29 mouse cellular contexts compared by ENCODE assay signal in genomic region chr11:115941980-115942379, GRCm38 (mm10). TPM values are rescaled to one million over a fixed set of nuclear protein-coding genes. Genes with fewer than 3 reads are reported as not detected.
A peak's percentile ranks its signal among the peaks of the same experiment; 100 is the strongest.
DNase-seq lines count a peak whose midpoint lies in the region; ATAC-seq and TF ChIP-seq lines count a peak whose summit lies in the region.
"Had no signal": no experiment of that assay in that cellular context is flagged by ENCODE, and none has a peak within 500 bp of the region (broad histone marks: within the 10 kb centered on the region; RNA-seq: fewer than 3 reads in every experiment).

No protein-coding gene starts in this region.

- no peak for TF ChIP-seq POLR2A in kidney, adult 2 months (IDR thresholded peaks at IDR 0.05; ENCODE audit: low read depth, low read length)
- TF ChIP-seq POLR2A in lung, adult 2 months (IDR thresholded peaks at IDR 0.05; ENCODE audit: borderline replicate concordance, extremely low read depth, low read depth, low read length), result no peak
- no peak for TF ChIP-seq POLR2A in MEL (IDR thresholded peaks at IDR 0.05; ENCODE audit: control insufficient read depth in 1 of 2, insufficient read depth in 1 of 2, low read depth in 1 of 2, low read length in 2 of 2, poor library complexity in 1 of 2)

- peak; percentile 2; the same call in 1 of the 2 replicates for TF ChIP-seq RAD21 in MEL (IDR thresholded peaks at IDR 0.05; ENCODE audit: low read depth, low read length)

- H3K79me2 ChIP-seq in MEL (ENCODE audit: control insufficient read depth, insufficient read depth, low read length, poor library complexity), result no peaks in the 10 kb centered on the region

- H3K4me1 ChIP-seq in kidney, adult 2 months (ENCODE audit: control insufficient read depth, insufficient read depth, low read length), result 0 out of 2 replicates have a peak, but pooled peaks cover 2% of the 10 kb centered on the region
- no peaks in the 10 kb centered on the region for H3K4me1 ChIP-seq in lung, adult 2 months (ENCODE audit: control insufficient read depth, insufficient read depth, low read length)
- no peaks in the 10 kb centered on the region for H3K4me1 ChIP-seq in MEL (ENCODE audit: control insufficient read depth in 1 of 2, insufficient read depth in 2 of 2, low read length in 2 of 2)
- no peaks in the 10 kb centered on the region for H3K4me1 ChIP-seq in stomach, postnatal 0 days (replicated peaks; ENCODE audit: control insufficient read depth, insufficient read depth)
- H3K4me1 ChIP-seq: heart, embryonic 13.5 days had no signal

- peak; percentile 39; the same call in 1 of the 2 replicates for ATAC-seq in stomach, postnatal 0 days (ENCODE audit: low FRiP score, low TSS enrichment)
- ATAC-seq: forebrain, embryonic 14.5 days had no signal

- H3K27ac ChIP-seq in kidney, adult 2 months (ENCODE audit: insufficient read depth, low read depth, low read length), result no peak overlapping the region
- H3K27ac ChIP-seq in MEL (ENCODE audit: control insufficient read depth, low read depth, low read length), result no peak overlapping the region
- H3K27ac ChIP-seq in stomach, postnatal 0 days (replicated peaks), result no peak overlapping the region
- H3K27ac ChIP-seq: embryonic facial prominence, embryonic 15.5 days; heart, embryonic 13.5 days; limb, embryonic 15.5 days; neural tube, embryonic 13.5 days had no signal

- no peaks in the 10 kb centered on the region for H3K27me3 ChIP-seq in kidney, adult 2 months (replicated peaks; ENCODE audit: control insufficient read depth, insufficient read depth, low read length)
- H3K27me3 ChIP-seq in MEL (ENCODE audit: control insufficient read depth in 1 of 2, insufficient read depth in 2 of 2, low read length in 2 of 2), result no peaks in the 10 kb centered on the region
- no peaks in the 10 kb centered on the region for H3K27me3 ChIP-seq in stomach, postnatal 0 days (ENCODE audit: control insufficient read depth, insufficient read depth, low read length)
- H3K27me3 ChIP-seq: embryonic facial prominence, embryonic 15.5 days; heart, embryonic 13.5 days; limb, embryonic 15.5 days; neural tube, embryonic 13.5 days had no signal

- 73% methylated on average over 7 of the region's 7 CpGs for WGBS in kidney, adult 2 months
- 72% methylated on average over 7 of the region's 7 CpGs for WGBS in lung, adult 2 months
- WGBS in stomach, postnatal 0 days, result 76% methylated on average over 7 of the region's 7 CpGs

- no peaks in the 10 kb centered on the region; the same call in none of the 2 replicates for H3K36me3 ChIP-seq in kidney, adult 2 months (ENCODE audit: control insufficient read depth, insufficient read depth, low read length)
- H3K36me3 ChIP-seq in MEL (ENCODE audit: control insufficient read depth in 1 of 2, insufficient read depth in 2 of 2, low read length in 2 of 2), result peaks cover 0 to 2% of the 10 kb centered on the region in 2 experiments; a peak in 2 of 4 replicates
- peaks cover 12% of the 10 kb centered on the region for H3K36me3 ChIP-seq in stomach, postnatal 0 days (ENCODE audit: control insufficient read depth, insufficient read depth, low read length)

- H3K4me3 ChIP-seq in kidney, adult 2 months (ENCODE audit: insufficient read depth, low read depth, low read length), result no peak overlapping the region
- H3K4me3 ChIP-seq in lung, adult 2 months (replicated peaks; ENCODE audit: extremely low read depth, low read depth, low read length), result no peak overlapping the region
- H3K4me3 ChIP-seq in MEL (ENCODE audit: control insufficient read depth in 1 of 2, insufficient read depth in 1 of 2, low read depth in 2 of 2, low read length in 2 of 2), result no peak overlapping the region
- no peak overlapping the region for H3K4me3 ChIP-seq in stomach, postnatal 0 days (ENCODE audit: low read depth, low read length)
- H3K4me3 ChIP-seq: embryonic facial prominence, embryonic 15.5 days; heart, embryonic 13.5 days; limb, embryonic 15.5 days; myocyte; neural tube, embryonic 13.5 days had no signal

- H3K9me3 ChIP-seq in MEL (replicated peaks; ENCODE audit: insufficient read depth, low read length), result no peaks in the 10 kb centered on the region
- no peaks in the 10 kb centered on the region for H3K9me3 ChIP-seq in stomach, postnatal 0 days (ENCODE audit: control insufficient read depth, low read length)
- H3K9me3 ChIP-seq: embryonic facial prominence, embryonic 15.5 days; heart, embryonic 13.5 days; limb, embryonic 15.5 days; neural tube, embryonic 13.5 days had no signal

- DNase-seq in kidney, adult 2 months, result no peak
- DNase-seq in kidney, adult 8-10 months, result no peak
- no peak for DNase-seq in lung, adult 2 months
- DNase-seq in lung, postnatal 10 days, result no peak
- DNase-seq in MEL (ENCODE audit: low read depth, low spot score), result no peak
- DNase-seq in stomach, postnatal 0 days (ENCODE audit: low spot score), result no peak
- DNase-seq in cerebellum, postnatal 10 days, result no peak
- DNase-seq: cerebellum, adult 18-20 months; gastrocnemius, postnatal 10 days; heart, adult 11 months; heart, postnatal 14 days; kidney, adult 9 months; kidney, postnatal 36 days; left cerebral cortex, postnatal 4 days; lung, adult 18-20 months; lung, postnatal 4 days; midbrain, embryonic 14.5 days; retina, postnatal 1 day; thymus, adult 18-20 months; thymus, postnatal 36 days had no signal

- H3K4me2 ChIP-seq in stomach, postnatal 0 days (replicated peaks; ENCODE audit: low read depth), result no peak overlapping the region
- H3K4me2 ChIP-seq: embryonic facial prominence, embryonic 15.5 days; heart, embryonic 13.5 days; limb, embryonic 15.5 days; neural tube, embryonic 13.5 days had no signal

- no peak for TF ChIP-seq EP300 in MEL (IDR thresholded peaks at IDR 0.05; ENCODE audit: low read depth in 1 of 2, low read length in 2 of 2)
- TF ChIP-seq EP300 in stomach, postnatal 0 days (optimal IDR thresholded peaks at IDR 0.05), result no peak

- TF ChIP-seq CTCF in kidney, adult 2 months (conservative IDR thresholded peaks at IDR 0.05; ENCODE audit: insufficient read depth, insufficient read length, low read depth, low read length), result peak; percentile 30; the same call in 1 of the 2 replicates
- 0 out of 2 replicates have a peak, but pooled peaks have one; percentile 15 for TF ChIP-seq CTCF in lung, adult 2 months (IDR thresholded peaks at IDR 0.05; ENCODE audit: insufficient read depth, low read length)
- no peak; a peak in 1 of 6 replicates for TF ChIP-seq CTCF in MEL (IDR thresholded peaks at IDR 0.05 in 2 of 3, conservative IDR thresholded peaks at IDR 0.05 in 1 of 3; ENCODE audit: control insufficient read depth in 1 of 3, insufficient read depth in 1 of 3, low read depth in 2 of 3, low read length in 3 of 3, poor library complexity in 1 of 3, severe bottlenecking in 1 of 3)
- peak; percentile 60 for TF ChIP-seq CTCF in stomach, postnatal 0 days (IDR thresholded peaks at IDR 0.05; ENCODE audit: low read depth)

- H3K9ac ChIP-seq in MEL (ENCODE audit: control insufficient read depth, low read depth, low read length, poor library complexity, severe bottlenecking), result no peak overlapping the region
- no peak overlapping the region for H3K9ac ChIP-seq in stomach, postnatal 0 days (ENCODE audit: low read length)
- H3K9ac ChIP-seq: embryonic facial prominence, embryonic 15.5 days; heart, embryonic 13.5 days; limb, embryonic 15.5 days; neural tube, embryonic 13.5 days had no signal

TF ChIP-seq in MEL, 35 proteins besides CTCF, POLR2A, EP300 and RAD21:
- no peak for TF ChIP-seq USF1 (IDR thresholded peaks at IDR 0.05; ENCODE audit: low read depth, low read length)
- no peak for TF ChIP-seq CHD2 (IDR thresholded peaks at IDR 0.05; ENCODE audit: low read length)
- 0 out of 2 replicates have a peak, but pooled peaks have one; percentile 14 for TF ChIP-seq SMC3 (IDR thresholded peaks at IDR 0.05; ENCODE audit: low read depth, low read length)

RNA-seq across cellular contexts. Expression of gene Recql5, which starts 8.7 kb away (rescaled TPM):
- 16.9 and 18.8 TPM in 2 replicates for polyA plus RNA-seq in kidney, adult 2 months (2012; rRNA removed)
- polyA plus RNA-seq in lung, adult 2 months (2012; rRNA removed), result 14.5 and 18.0 TPM in 2 replicates
- 16.7 and 20.3 TPM in 2 replicates for total RNA-seq in MEL (2012; rRNA removed)
- polyA plus RNA-seq in MEL (2012; ENCODE audit: insufficient read depth in 1 of 2, insufficient read length in 2 of 2, low read depth in 1 of 2, low replicate concordance in 2 of 2, missing spikeins in 1 of 2), result 10 to 100 TPM in 1 of 2 experiments, not detected in 1; 21.5 TPM
- polyA plus RNA-seq in stomach, postnatal 0 days (2015; fragmentation: Nextera tagmentation; extraction: Ambion mirVana), result 7.2 and 8.1 TPM in 2 replicates

RNA-seq across cellular contexts. Expression of gene Sap30bp, which starts 8.9 kb away (rescaled TPM):
- 20.5 and 24.1 TPM in 2 replicates for polyA plus RNA-seq in kidney, adult 2 months (2012; rRNA removed)
- polyA plus RNA-seq in lung, adult 2 months (2012; rRNA removed), result 18.8 and 23.0 TPM in 2 replicates
- total RNA-seq in MEL (2012; rRNA removed), result 51.6 and 69.2 TPM in 2 replicates
- polyA plus RNA-seq in MEL (2012; ENCODE audit: insufficient read depth in 1 of 2, insufficient read length in 2 of 2, low read depth in 1 of 2, low replicate concordance in 2 of 2, missing spikeins in 1 of 2), result 10 to 100 TPM in 1 of 2 experiments, not detected in 1; 49.1 TPM
- 23.6 and 27.0 TPM in 2 replicates for polyA plus RNA-seq in stomach, postnatal 0 days (2015; fragmentation: Nextera tagmentation; extraction: Ambion mirVana)

RNA-seq across cellular contexts. Expression of gene Smim6, which starts 30.2 kb away (rescaled TPM):
- polyA plus RNA-seq in kidney, adult 2 months (2012; rRNA removed), result 5.0 and 5.7 TPM in 2 replicates
- polyA plus RNA-seq in lung, adult 2 months (2012; rRNA removed), result 8.5 and 9.1 TPM in 2 replicates
- total RNA-seq in MEL (2012; rRNA removed), result 1.2 and 1.3 TPM in 2 replicates
- 1 to 10 TPM in 1 of 2 experiments, not detected in 1; 3.8 TPM for polyA plus RNA-seq in MEL (2012; ENCODE audit: insufficient read depth in 1 of 2, insufficient read length in 2 of 2, low read depth in 1 of 2, low replicate concordance in 2 of 2, missing spikeins in 1 of 2)
- polyA plus RNA-seq in stomach, postnatal 0 days (2015; fragmentation: Nextera tagmentation; extraction: Ambion mirVana), result 184 and 185 TPM in 2 replicates
- total RNA-seq: adrenal gland, adult 18-20 months; gastrocnemius, postnatal 10 days; left cerebral cortex, adult 8-10 months; left cerebral cortex, postnatal 4 days had no signal
- polyA plus RNA-seq: frontal cortex, adult 2 months had no signal

RNA-seq across cellular contexts. Expression of gene Itgb4, which starts 32.5 kb away (rescaled TPM):
- 5.1 and 5.3 TPM in 2 replicates for polyA plus RNA-seq in kidney, adult 2 months (2012; rRNA removed)
- 11.0 and 14.7 TPM in 2 replicates for polyA plus RNA-seq in lung, adult 2 months (2012; rRNA removed)
- total RNA-seq in MEL (2012; rRNA removed), result 0.39 and 0.69 TPM in 2 replicates
- under 1 TPM in 1 of 2 experiments, not detected in 1; 0.85 TPM for polyA plus RNA-seq in MEL (2012; ENCODE audit: insufficient read depth in 1 of 2, insufficient read length in 2 of 2, low read depth in 1 of 2, low replicate concordance in 2 of 2, missing spikeins in 1 of 2)
- 12.7 and 14.6 TPM in 2 replicates for polyA plus RNA-seq in stomach, postnatal 0 days (2015; fragmentation: Nextera tagmentation; extraction: Ambion mirVana)

RNA-seq across cellular contexts. Expression of gene Smim5, which starts 42.2 kb away (rescaled TPM):
- polyA plus RNA-seq in kidney, adult 2 months (2012; rRNA removed), result 26.1 and 26.7 TPM in 2 replicates
- polyA plus RNA-seq in lung, adult 2 months (2012; rRNA removed), result 10.3 and 10.8 TPM in 2 replicates
- total RNA-seq in MEL (2012; rRNA removed), result 24.9 and 41.0 TPM in 2 replicates
- 10 to 100 TPM in 1 of 2 experiments, not detected in 1; 24.8 TPM for polyA plus RNA-seq in MEL (2012; ENCODE audit: insufficient read depth in 1 of 2, insufficient read length in 2 of 2, low read depth in 1 of 2, low replicate concordance in 2 of 2, missing spikeins in 1 of 2)
- 16.8 and 17.9 TPM in 2 replicates for polyA plus RNA-seq in stomach, postnatal 0 days (2015; fragmentation: Nextera tagmentation; extraction: Ambion mirVana)
- total RNA-seq: left cerebral cortex, postnatal 4 days had no signal

Comparison
In these comparisons a context has a peak if more than half of its experiments do, and no peak if none do; other contexts are left out.
1. CTCF ChIP-seq: peak in kidney, adult 2 months (single experiment), lung, adult 2 months (single experiment) and stomach, postnatal 0 days (single experiment); none in MEL (0 of 3).
2. RNA of gene Smim6, which starts 30.2 kb away (polyA plus RNA-seq): 184 to 185 TPM in stomach, postnatal 0 days; 8.5 to 9.1 TPM in lung, adult 2 months, 5.0 to 5.7 TPM in kidney, adult 2 months and 3.8 TPM in MEL; every median in the first group is over 10 times any median in the second.